Mouse (Mus musculus) heart, embryonic 15.5 days (tissue): ENCODE results near the gene Nutm1. TPM values are rescaled to one million over a fixed set of nuclear protein-coding genes. Genes with fewer than 3 reads are reported as not detected.

Experiments
- ATAC-seq: fragments of 200-750 bp; cut with Nextera tagmentation; replicated peaks from 2 replicates; pipeline ENCODE4 v1.8.0; 2017; ENCODE audit warnings: low read depth, moderate TSS enrichment; ENCODE audit not compliant: insufficient number of reproducible peaks, insufficient read depth, low FRiP score
- H3K27ac ChIP-seq: fragments of 300-500 bp; sonication (generic); 2 replicates; pipeline ENCODE4 v1.5.1; 2015; ENCODE audit warnings: mild to moderate bottlenecking, inconsistent platforms
- H3K27me3 ChIP-seq: fragments of 300-500 bp; sonication (generic); 2 replicates; pipeline ENCODE4 v1.6.1; 2015; ENCODE audit warnings: inconsistent platforms
- H3K36me3 ChIP-seq: fragments of 300-500 bp; sonication (generic); 2 replicates; pipeline ENCODE4 v1.6.1; 2015; ENCODE audit warnings: mild to moderate bottlenecking, inconsistent platforms
- H3K4me1 ChIP-seq: fragments of 300-500 bp; sonication (generic); replicated peaks from 2 replicates; pipeline ENCODE4 v1.6.1; 2015; ENCODE audit warnings: inconsistent platforms
- H3K4me2 ChIP-seq: fragments of 300-500 bp; sonication (generic); 2 replicates; pipeline ENCODE4 v1.6.1; 2015; ENCODE audit warnings: inconsistent platforms, mild to moderate bottlenecking, moderate library complexity
- H3K4me3 ChIP-seq: fragments of 300-500 bp; sonication (generic); 2 replicates; pipeline ENCODE4 v1.5.1; 2015; ENCODE audit warnings: mild to moderate bottlenecking, inconsistent platforms
- H3K9ac ChIP-seq: fragments of 300-500 bp; sonication (generic); 2 replicates; pipeline ENCODE4 v1.6.1; 2015; ENCODE audit warnings: mild to moderate bottlenecking, inconsistent platforms
- H3K9me3 ChIP-seq: fragments of 300-500 bp; sonication (generic); replicated peaks from 2 replicates; pipeline ENCODE4 v1.6.1; 2016; ENCODE audit warnings: inconsistent platforms
- WGBS: fragments of 180-500 bp; shearing (Covaris S2); methylation state at CpG from one replicate; pipeline ENCODE4 v1.1.7; 2015; ENCODE audit warnings: mixed read lengths; 5-methylcytosine and 5-hydroxymethylcytosine counted together
- polyA plus RNA-seq: library from polyadenylated mRNA; unstranded; fragments of >200 nt; fragmentation: Nextera tagmentation; extraction: Ambion mirVana; gene quantifications from 2 replicates; pipeline ENCODE4 v1.2.1, GENCODE M21; 2015

Nutm1 gene
- polyA plus RNA-seq, 1 experiment from 2014 or later: not detected

DNA sequence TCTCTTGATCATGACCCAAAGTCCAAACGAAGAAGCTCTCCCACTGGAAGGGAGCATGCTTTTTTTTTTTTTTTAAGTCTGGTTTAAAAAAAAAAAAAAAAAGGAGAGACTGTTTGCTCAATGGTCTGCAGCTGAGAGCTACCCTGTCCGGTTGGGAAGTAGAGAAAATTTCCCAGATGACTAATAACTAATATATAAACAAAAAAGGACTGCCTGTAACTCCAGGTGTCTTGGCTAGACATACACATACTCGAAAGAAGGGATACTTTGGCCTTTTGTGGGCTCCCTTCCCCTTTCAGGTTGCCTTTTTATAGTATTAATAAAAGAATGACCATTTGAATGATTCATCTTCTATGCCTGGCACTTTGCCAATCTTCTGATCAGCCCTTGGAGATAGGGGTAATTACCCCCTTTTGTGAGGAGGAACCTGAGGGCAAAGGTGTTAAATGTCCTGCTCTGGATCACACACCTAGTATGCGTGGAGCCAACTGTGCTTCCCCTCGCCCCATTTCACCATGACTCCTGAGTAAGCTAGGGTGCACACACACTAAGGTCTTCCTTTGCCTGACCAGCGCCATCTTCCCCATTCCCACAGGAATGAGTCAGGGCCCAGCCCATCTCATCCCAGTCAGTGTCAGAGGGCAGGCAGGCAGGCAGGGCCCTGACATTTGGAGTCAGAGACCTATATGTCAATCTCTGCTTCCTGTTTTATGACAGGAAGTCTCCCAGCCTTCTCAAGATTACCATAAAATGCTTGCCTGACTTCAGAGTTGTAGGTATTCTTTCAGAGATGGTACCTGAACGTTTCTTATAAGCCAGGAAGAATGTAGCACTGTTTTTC is 4.2 kb downstream of the Nutm1 start:
- H3K36me3 ChIP-seq: no peaks in the 10 kb centered on the region
- no peak overlapping the region for H3K4me2 ChIP-seq

DNA sequence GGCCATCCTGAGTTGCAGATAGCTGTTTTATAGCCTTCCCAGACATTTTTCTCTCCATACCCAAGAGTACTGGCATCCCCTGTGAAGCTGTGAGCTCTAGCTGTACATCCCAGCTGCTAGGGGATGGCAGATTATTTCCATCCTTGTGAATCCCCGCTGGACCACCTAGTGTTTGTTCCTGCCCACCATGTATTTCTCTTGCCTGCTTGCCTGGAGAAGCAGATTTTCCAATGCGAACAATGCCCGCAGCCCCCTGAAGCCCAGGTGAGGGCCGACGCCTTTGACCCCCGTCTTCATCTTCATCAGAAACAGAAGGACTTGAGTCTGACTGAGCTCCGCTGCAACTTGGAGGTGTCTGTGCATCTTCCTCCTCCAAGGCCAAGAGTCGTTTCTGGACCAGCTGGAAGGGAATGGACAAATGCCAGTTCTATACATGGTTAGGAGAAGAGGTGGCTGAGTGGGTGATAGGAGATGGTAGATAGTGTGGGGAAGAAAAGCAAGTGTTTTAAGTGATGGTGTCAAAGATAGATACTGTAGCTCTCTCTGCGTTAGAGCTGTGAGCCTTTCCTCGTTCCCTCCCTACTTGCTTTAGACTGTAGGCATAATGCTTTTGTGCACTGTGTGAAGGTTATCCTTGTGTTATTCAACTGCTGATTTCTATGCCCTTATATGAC is 9.2 kb downstream of the Nutm1 start:
- Histone ChIP-seq H3K27me3 (no peaks in the 10 kb centered on the region), H3K4me2 (no peak overlapping the region), H3K27ac (no peak overlapping the region), H3K9ac (no peak overlapping the region), H3K4me3 (no peak overlapping the region), H3K9me3 (no peaks in the 10 kb centered on the region), H3K4me1 (no peaks in the 10 kb centered on the region), H3K36me3 (no peaks in the 10 kb centered on the region)
- ATAC-seq: no peak
- WGBS: 80% methylated on average over 10 of the region's 10 CpGs

More for the DNA sequence above, 4.2 kb downstream of the Nutm1 start:
- Histone ChIP-seq H3K4me1 (0 out of 2 replicates have a peak, but pooled peaks cover 2% of the 10 kb centered on the region), H3K27ac (no peak overlapping the region), H3K27me3 (no peaks in the 10 kb centered on the region), H3K4me3 (no peak overlapping the region), H3K9me3 (no peaks in the 10 kb centered on the region), H3K9ac (no peak overlapping the region)
- 69% methylated on average over 7 of the region's 7 CpGs for WGBS
- no peak for ATAC-seq

DNA sequence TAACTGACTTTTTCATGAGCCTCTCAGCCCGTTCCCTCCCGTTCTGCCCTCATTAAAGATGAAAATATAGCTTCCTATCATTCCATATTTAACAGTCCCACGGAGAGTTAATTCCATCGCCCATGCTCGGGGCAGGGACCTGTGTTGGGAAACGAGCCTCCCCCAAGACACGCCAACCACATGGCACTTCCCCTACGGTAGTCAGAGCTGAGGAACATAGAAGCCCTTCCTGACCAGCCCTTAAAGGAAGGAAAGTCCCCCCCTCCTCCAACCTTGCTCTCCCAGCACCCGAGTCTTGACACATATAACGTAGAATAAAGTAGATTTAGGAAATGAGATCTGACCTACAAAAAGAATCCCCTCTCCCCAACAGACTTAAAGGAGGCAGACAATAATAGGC is 11.8 kb downstream of the Nutm1 start:
- Histone ChIP-seq H3K27me3 (no peaks in the 10 kb centered on the region), H3K4me2 (no peak overlapping the region), H3K27ac (no peak overlapping the region), H3K4me1 (no peaks in the 10 kb centered on the region), H3K9ac (no peak overlapping the region), H3K9me3 (no peaks in the 10 kb centered on the region), H3K36me3 (no peaks in the 10 kb centered on the region; the same call in 1 of the 2 replicates), H3K4me3 (no peak overlapping the region)
- no peak for ATAC-seq
- 73% methylated on average over 10 of the region's 10 CpGs for WGBS

DNA sequence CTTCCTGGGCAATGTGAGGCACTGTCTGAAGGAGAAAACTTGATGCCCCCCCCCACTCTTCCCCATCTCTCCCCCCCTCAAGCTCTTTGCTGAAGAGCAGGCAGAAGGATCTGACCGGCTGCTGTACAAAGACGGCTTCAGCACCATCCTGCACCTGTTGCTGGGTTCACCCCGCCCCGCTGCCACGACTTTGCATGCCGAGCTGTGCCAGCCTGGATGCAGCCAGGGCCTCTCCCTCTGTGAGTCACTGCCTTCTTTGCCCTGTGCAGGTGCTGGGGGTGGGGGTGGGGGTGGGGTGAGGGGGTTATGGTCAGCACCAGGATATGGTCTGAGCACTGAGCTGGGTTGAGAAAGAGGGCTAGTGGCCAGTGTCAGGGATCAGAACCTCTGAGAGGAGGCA is 12.9 kb downstream of the Nutm1 start:
- Histone ChIP-seq H3K9me3 (no peaks in the 10 kb centered on the region), H3K27ac (no peak overlapping the region), H3K4me1 (no peaks in the 10 kb centered on the region), H3K4me3 (no peak overlapping the region), H3K27me3 (no peaks in the 10 kb centered on the region), H3K36me3 (no peaks in the 10 kb centered on the region; the same call in 1 of the 2 replicates), H3K4me2 (no peak overlapping the region), H3K9ac (no peak overlapping the region)
- WGBS: 84% methylated on average over 6 of the region's 6 CpGs
- no peak for ATAC-seq

DNA sequence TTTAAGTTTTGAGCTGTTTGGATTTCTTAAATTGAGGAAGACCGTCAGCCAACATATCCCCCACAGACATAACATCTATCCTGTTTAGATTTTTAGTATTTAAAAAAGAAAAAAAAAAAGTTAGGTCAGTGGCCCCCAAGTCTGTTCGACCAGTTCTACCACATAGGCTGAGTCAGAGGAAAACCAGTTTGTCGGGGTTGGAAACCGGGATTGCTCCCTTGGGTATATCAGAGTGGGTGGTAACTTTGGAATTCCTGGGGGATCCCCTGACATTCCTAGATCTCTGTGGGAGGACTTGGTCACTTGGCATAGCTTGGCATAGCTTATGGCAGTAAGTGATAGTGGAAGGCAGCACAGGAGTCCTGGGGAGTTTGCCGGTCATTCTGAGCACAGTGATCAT is 13.8 kb downstream of the Nutm1 start:
- no peaks in the 10 kb centered on the region for H3K9me3 ChIP-seq
- H3K4me3 ChIP-seq: no peak overlapping the region
- H3K27me3 ChIP-seq: no peaks in the 10 kb centered on the region
- no peak for ATAC-seq
- peaks cover 6% of the 10 kb centered on the region for H3K4me1 ChIP-seq
- 82% methylated on average over 5 of the region's 5 CpGs for WGBS
- H3K36me3 ChIP-seq: no peaks in the 10 kb centered on the region; the same call in 1 of the 2 replicates
- H3K9ac ChIP-seq: no peak overlapping the region
- no peak overlapping the region for H3K27ac ChIP-seq
- no peak overlapping the region for H3K4me2 ChIP-seq

DNA sequence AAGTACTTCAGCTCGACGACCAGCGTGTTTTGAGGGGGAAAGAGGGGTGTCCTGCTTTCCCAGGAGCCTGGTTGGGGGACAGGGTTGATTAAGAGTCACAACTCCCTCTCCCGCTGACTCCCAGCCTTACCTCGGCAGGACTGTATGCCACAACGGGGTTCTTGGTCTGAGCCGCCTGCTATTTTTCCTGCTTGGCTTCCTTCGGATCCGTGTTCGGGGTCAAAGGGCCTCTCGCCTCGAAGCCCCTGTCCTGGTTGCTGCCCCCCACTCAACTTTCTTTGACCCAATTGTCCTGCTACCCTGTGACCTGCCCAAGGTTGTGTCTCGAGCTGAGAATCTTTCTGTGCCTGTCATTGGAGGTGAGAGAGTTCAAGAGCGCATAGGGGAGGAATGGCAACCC is 17.3 kb downstream of the Nutm1 start:
- no peak overlapping the region for H3K4me2 ChIP-seq
- H3K27me3 ChIP-seq: no peaks in the 10 kb centered on the region
- H3K36me3 ChIP-seq: no peaks in the 10 kb centered on the region; the same call in 1 of the 2 replicates
- no peak overlapping the region for H3K27ac ChIP-seq
- 76% methylated on average over 14 of the region's 14 CpGs for WGBS
- H3K4me1 ChIP-seq: peaks cover 15% of the 10 kb centered on the region
- H3K4me3 ChIP-seq: no peak overlapping the region
- no peak for ATAC-seq
- H3K9ac ChIP-seq: no peak overlapping the region
- no peaks in the 10 kb centered on the region for H3K9me3 ChIP-seq

DNA sequence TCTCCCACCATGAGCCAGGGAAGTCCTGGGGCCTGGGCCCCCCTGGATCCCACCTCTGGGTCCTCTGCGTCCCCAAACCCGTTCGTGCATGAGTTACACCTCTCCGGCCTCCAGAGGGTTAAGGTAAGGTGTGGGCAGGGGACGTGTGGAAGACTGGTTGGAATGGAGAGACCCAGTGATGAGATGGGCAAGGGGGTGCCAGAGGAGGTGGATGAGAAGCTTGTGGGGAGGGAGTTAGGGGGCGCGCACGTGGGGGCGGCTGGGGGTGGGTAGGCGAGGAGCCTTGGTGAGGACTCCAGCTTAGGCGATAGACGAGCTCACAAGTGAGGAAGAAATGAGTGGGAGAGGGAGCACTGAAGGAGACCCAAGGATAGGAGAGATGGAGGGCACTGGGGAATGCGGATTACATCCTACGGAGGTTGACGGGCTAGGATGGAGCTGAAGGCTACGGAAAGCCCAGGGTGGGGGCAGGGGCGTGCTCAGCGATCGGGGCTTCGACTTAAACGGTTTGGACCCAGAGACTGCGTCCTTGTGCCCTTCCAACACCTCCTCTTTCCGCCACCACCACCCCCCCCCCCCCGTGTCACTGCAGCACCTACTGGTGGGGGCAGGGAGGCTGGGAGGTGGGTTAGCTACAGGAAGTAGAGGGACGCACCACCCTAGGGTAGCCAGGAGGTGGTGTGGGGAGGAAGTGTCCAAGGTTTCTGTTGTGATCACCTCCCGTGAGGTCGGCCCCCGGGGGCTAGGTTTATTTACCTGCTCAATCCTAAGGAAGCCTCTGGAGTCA is 19.0 kb downstream of the Nutm1 start:
- H3K27me3 ChIP-seq: no peaks in the 10 kb centered on the region
- peak overlapping the region; percentile 83 for H3K9ac ChIP-seq
- H3K4me3 ChIP-seq: peak overlapping the region; percentile 97
- peak overlapping the region; percentile 91 for H3K27ac ChIP-seq
- 1% methylated on average over 28 of the region's 28 CpGs for WGBS
- no peaks in the 10 kb centered on the region for H3K9me3 ChIP-seq
- H3K4me1 ChIP-seq: peaks cover 15% of the 10 kb centered on the region
- peak; percentile 14; the same call in 1 of the 2 replicates for ATAC-seq
- H3K36me3 ChIP-seq: no peaks in the 10 kb centered on the region; the same call in 1 of the 2 replicates
- peak overlapping the region; percentile 99 for H3K4me2 ChIP-seq

DNA sequence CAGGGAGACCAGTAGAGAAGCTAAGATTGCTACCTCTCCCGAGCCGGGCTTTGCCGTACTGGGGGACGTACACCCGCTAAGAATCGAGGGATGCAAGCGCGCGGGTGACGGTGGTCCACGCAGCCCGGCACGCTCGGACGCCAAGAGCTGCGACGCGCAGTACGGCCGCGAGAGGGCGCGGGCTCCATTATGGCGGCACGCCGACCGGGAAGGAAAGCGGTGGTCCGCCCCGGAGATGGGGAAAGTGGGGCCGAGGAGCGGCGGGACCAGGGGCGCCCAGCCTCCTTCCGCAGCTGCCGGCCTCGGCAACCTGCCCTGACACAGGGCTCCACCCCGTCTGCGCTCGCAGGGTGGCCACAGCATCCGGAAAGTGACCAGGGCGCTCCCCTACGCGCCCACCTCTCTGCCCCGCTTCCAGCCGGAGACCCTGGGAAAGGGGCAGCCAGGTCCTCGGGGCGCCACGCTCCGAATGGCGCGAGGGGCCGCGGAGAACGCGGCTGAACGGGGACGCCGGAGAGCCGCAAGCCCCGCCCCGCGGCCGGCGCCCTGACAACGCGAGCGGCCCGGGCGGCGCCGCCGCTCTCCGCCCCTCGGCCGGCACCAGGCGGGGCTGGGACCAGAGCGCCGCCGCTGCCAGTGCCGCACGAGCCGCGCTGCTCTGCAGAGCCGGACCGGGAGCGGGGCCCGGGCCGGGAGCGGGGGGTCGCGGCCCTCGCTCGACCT is 19.7 kb downstream of the Nutm1 start, which contains the start of gene Lpcat4:
Lpcat4 (plus strand) TSS at position 257 of the 723 bp plus-strand sequence.
- H3K4me3 ChIP-seq: peak within 1 kb of the TSS; percentile 97
- peak within 1 kb of the TSS; percentile 83 for H3K9ac ChIP-seq
- H3K27me3 ChIP-seq: no peaks in the 10 kb centered on the region
- peak within 1 kb of the TSS; percentile 99 for H3K4me2 ChIP-seq
- under 1% methylated on average over 93 of the region's 94 CpGs for WGBS
- ATAC-seq: peak; percentile 87
- H3K36me3 ChIP-seq: no peaks in the 10 kb centered on the region; the same call in 1 of the 2 replicates
- peaks cover 15% of the 10 kb centered on the region for H3K4me1 ChIP-seq
- H3K9me3 ChIP-seq: no peaks in the 10 kb centered on the region
- peak within 1 kb of the TSS; percentile 91 for H3K27ac ChIP-seq

DNA sequence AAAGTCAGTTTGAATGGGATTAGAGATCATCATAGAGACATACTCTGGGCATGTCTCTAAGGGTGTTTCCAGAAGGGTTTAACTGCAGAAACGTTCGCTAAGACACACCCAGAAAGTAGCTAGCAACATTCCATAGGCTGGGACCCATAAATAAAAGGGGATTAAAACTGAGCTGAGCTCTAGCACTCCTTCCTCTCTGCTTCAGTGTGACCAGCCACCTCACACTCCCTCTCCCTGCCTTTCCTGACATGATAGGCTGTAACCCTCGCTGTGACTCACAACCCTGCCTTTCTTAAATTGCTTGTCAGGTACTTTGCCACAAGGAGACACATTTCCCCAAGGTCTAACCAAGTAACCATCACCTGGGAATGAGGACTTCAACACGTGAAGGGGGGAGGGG is 21.1 kb downstream of the Nutm1 start:
- peak overlapping the region; percentile 99; the same call in 1 of the 2 replicates for H3K4me2 ChIP-seq
- WGBS: 8% methylated on average over 4 of the region's 4 CpGs
- H3K27me3 ChIP-seq: no peaks in the 10 kb centered on the region
- H3K36me3 ChIP-seq: no peaks in the 10 kb centered on the region
- H3K9me3 ChIP-seq: no peaks in the 10 kb centered on the region
- peaks cover 15% of the 10 kb centered on the region for H3K4me1 ChIP-seq
- H3K27ac ChIP-seq: no peak overlapping the region
- ATAC-seq: no peak
- H3K4me3 ChIP-seq: no peak overlapping the region
- no peak overlapping the region for H3K9ac ChIP-seq

DNA sequence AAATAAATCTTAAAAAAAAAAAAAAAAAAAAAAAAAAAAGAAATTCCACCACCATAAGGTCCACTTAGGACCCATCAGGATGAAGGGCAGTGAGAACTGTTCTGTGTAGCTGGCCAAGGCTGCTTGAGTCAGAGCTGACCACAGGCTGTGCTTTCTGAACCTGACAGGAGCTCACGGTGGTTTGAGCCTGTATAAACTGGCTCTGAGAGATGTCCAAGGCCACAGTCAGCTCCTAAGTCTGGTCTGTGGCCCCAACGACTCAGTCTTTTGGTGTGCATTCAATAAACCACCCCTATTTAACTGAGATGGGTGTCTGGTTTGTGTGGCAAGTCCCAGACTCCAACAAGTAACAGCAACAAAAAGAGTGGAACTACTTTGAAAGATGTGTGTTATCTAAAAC is 22.5 kb downstream of the Nutm1 start:
- WGBS: 79% methylated on average over 2 of the region's 2 CpGs
- Histone ChIP-seq H3K4me3 (no peak overlapping the region), H3K9me3 (no peaks in the 10 kb centered on the region), H3K4me2 (no peak overlapping the region), H3K27me3 (no peaks in the 10 kb centered on the region), H3K9ac (no peak overlapping the region), H3K36me3 (no peaks in the 10 kb centered on the region), H3K4me1 (peaks cover 15% of the 10 kb centered on the region), H3K27ac (no peak overlapping the region)
- no peak for ATAC-seq
